Mouse (Mus musculus) stomach, embryonic 14.5 days (tissue): ENCODE data around the gene Cspg4. TPM values are rescaled to one million over a fixed set of nuclear protein-coding genes. Genes with fewer than 3 reads are reported as not detected.

Experiments
- ATAC-seq: fragments of 200-750 bp; cut with Nextera tagmentation; 2 replicates; pipeline ENCODE4 v1.8.0; 2017; ENCODE audit warnings: low read depth, moderate TSS enrichment; ENCODE audit not compliant: insufficient number of reproducible peaks, insufficient read depth, low FRiP score
- H3K27ac ChIP-seq: fragments of 300-500 bp; sonication (generic); 2 replicates; pipeline ENCODE4 v1.5.1; 2014; ENCODE audit warnings: mild to moderate bottlenecking, low read length, moderate library complexity, mixed read lengths
- H3K27me3 ChIP-seq: fragments of 300-500 bp; sonication (generic); 2 replicates; pipeline ENCODE4 v1.6.1; 2014; ENCODE audit warnings: low read length, control low read depth, mixed read lengths; ENCODE audit not compliant: control insufficient read depth, insufficient read depth
- H3K36me3 ChIP-seq: fragments of 300-500 bp; sonication (generic); 2 replicates; pipeline ENCODE4 v1.6.1; 2014; ENCODE audit warnings: mild to moderate bottlenecking, control low read depth, low read length, moderate library complexity, mixed read lengths; ENCODE audit not compliant: control insufficient read depth, insufficient read depth
- H3K4me1 ChIP-seq: fragments of 300-500 bp; sonication (generic); 2 replicates; pipeline ENCODE4 v1.6.1; 2014; ENCODE audit warnings: low read length, control low read depth, mixed read lengths; ENCODE audit not compliant: control insufficient read depth, insufficient read depth
- H3K4me2 ChIP-seq: fragments of 300-500 bp; sonication (generic); replicated peaks from 2 replicates; pipeline ENCODE4 v1.6.1; 2014; ENCODE audit warnings: low read depth, low read length, control low read depth
- H3K4me3 ChIP-seq: fragments of 300-500 bp; sonication (generic); 2 replicates; pipeline ENCODE4 v1.5.1; 2014; ENCODE audit warnings: low read depth, low read length, control low read depth
- H3K9ac ChIP-seq: fragments of 300-500 bp; sonication (generic); replicated peaks from 2 replicates; pipeline ENCODE4 v1.6.1; 2014; ENCODE audit warnings: low read depth, mild to moderate bottlenecking, control low read depth, low read length, moderate library complexity, mixed read lengths
- H3K9me3 ChIP-seq: fragments of 300-500 bp; sonication (generic); 2 replicates; pipeline ENCODE4 v1.6.1; 2016; ENCODE audit warnings: low read depth, low read length, control low read depth; ENCODE audit not compliant: control insufficient read depth
- WGBS: fragments of 180-500 bp; shearing (Covaris S2); extraction: QIAGEN DNeasy Blood & Tissue Kit; methylation state at CpG from one replicate; pipeline ENCODE4 v1.1.7; 2014; 5-methylcytosine and 5-hydroxymethylcytosine counted together
- polyA plus RNA-seq: library from polyadenylated mRNA; unstranded; fragments of >200 nt; fragmentation: Nextera tagmentation; extraction: Ambion mirVana; gene quantifications from 2 replicates; pipeline ENCODE4 v1.2.1, GENCODE M21; 2014

Gene Cspg4
- polyA plus RNA-seq, 1 experiment from 2014 or later: 16.1 TPM

DNA sequence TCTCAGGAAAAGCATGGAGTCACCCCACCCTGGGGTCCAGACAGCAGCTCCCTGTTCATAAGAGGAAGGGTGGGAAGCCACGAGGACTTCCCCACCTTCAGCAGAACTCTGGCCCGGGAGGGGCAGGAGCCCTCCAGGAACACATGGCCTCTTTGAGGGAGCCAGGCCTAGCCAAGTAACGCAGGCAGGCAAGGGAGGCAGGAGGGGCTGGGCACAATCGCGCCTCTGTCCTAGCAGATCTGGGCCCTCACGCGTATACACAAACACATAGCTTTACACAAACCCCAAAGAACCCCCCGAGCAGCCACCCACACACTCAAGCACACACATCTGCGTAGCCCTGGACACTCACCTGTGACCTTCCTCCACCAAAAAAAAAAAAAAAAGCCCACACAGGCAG, 16.0 kb downstream of the Cspg4 start:
- Histone ChIP-seq H3K4me2 (no peak overlapping the region), H3K4me3 (no peak overlapping the region), H3K27ac (peak overlapping the region; percentile 55; the same call in 1 of the 2 replicates), H3K4me1 (peaks cover 16% of the 10 kb centered on the region; the same call in 1 of the 2 replicates), H3K9ac (no peak overlapping the region), H3K36me3 (0 out of 2 replicates have a peak, but pooled peaks cover 10% of the 10 kb centered on the region), H3K9me3 (no peaks in the 10 kb centered on the region), H3K27me3 (no peaks in the 10 kb centered on the region)
- 34% methylated on average over 9 of the region's 9 CpGs for WGBS
- no peak; the same call in 1 of the 2 replicates for ATAC-seq

DNA sequence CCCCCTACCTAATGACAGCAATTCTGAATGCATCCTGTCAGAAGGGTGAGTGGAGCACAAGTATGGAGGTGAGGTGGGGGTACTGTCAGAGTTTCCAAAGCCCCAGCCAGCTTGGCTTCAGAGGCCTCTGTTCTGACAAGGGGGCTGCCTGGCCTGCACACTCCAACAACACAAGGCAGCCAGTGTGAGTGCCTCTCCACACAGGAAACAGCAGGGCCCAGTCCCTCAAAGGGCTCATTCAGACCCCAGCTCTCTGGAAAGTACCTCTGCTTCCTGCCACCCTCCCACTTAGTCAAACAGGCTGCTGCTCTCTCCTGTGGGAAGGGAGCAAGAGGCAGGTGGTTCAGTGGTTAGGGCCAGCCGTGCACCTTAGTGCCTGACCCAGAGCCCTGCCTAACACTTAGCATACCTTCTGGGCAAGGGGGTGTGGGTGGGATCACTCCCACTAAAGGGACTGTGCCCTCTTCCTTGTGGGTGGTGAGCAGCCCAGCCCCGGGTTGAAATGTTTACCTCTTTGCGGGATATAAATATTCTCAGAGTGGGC, 16.8 kb downstream of the Cspg4 start:
- 47% methylated on average over 3 of the region's 3 CpGs for WGBS
- H3K27me3 ChIP-seq: no peaks in the 10 kb centered on the region
- 0 out of 2 replicates have a peak overlapping the region, but pooled peaks have one; percentile 21 for H3K27ac ChIP-seq
- no peak overlapping the region for H3K4me3 ChIP-seq
- no peak overlapping the region for H3K9ac ChIP-seq
- H3K4me1 ChIP-seq: peaks cover 11% of the 10 kb centered on the region; the same call in 1 of the 2 replicates
- H3K36me3 ChIP-seq: peaks cover 16% of the 10 kb centered on the region; the same call in 1 of the 2 replicates
- ATAC-seq: no peak
- H3K4me2 ChIP-seq: no peak overlapping the region
- no peaks in the 10 kb centered on the region for H3K9me3 ChIP-seq

DNA sequence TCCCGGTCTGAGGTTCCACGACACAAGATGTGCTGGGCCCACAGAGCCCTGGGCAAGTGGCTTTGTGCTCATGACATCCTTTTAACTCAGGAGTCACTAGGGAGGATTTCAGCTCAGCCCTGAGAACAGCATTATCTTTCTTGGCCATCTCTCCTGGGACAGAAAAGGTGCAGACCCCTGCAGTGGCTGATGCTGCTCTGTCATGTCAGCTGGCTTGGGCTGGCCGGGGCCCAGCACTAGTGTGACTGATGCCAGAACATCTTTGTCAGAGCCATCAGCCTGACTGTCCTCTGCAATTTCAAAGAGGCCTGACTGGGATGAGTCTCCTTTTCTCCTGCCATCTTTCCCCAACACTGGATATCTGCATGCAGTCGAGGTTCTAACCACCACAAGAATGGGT, 17.4 kb downstream of the Cspg4 start:
- ATAC-seq: no peak
- WGBS: 52% methylated on average over 4 of the region's 4 CpGs
- Histone ChIP-seq H3K4me3 (no peak overlapping the region), H3K36me3 (peaks cover 22% of the 10 kb centered on the region; the same call in 1 of the 2 replicates), H3K4me2 (no peak overlapping the region), H3K9me3 (no peaks in the 10 kb centered on the region), H3K9ac (no peak overlapping the region), H3K27ac (peak overlapping the region; percentile 22; the same call in 1 of the 2 replicates), H3K4me1 (peaks cover 6% of the 10 kb centered on the region; the same call in 1 of the 2 replicates), H3K27me3 (no peaks in the 10 kb centered on the region)

- Histone ChIP-seq H3K27me3 (no peaks in the 10 kb centered on the region), H3K4me2 (no peak overlapping the region), H3K4me3 (no peak overlapping the region), H3K27ac (no peak overlapping the region), H3K9me3 (no peaks in the 10 kb centered on the region), H3K9ac (no peak overlapping the region), H3K4me1 (peaks cover 6% of the 10 kb centered on the region; the same call in 1 of the 2 replicates), H3K36me3 (peaks cover 26% of the 10 kb centered on the region; the same call in 1 of the 2 replicates)
- ATAC-seq: no peak
- WGBS: 61% methylated on average over 12 of the region's 12 CpGs
These were observed 18.0 kb downstream of the Cspg4 start for GRCm38 (mm10) chr9:56882818-56883217.

GRCm38 (mm10) chr9:56883470-56883869, 18.6 kb downstream of the Cspg4 start:
- no peak overlapping the region for H3K4me3 ChIP-seq

DNA sequence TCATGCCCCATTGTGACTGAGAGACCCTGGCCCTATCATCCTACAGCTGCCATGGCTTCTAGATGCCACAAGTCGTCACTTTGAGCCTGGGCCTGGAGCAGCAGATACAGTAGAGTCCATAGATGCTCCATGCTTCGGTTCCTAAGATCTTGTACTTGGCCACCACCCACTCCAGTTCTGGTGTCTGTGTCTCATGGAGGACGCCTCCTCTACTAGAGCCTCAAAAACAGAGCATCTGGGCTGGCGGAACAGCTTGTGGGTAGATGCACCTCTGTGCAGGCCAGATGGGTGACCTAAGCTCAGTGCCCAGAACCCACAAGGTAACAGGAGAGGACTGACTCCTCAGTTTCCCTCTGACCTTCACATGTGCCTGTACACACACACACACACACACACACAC, 19.5 kb downstream of the Cspg4 start:
- WGBS: 87% methylated on average over 4 of the region's 4 CpGs

More at GRCm38 (mm10) chr9:56883470-56883869, 18.6 kb downstream of the Cspg4 start:
- H3K4me2 ChIP-seq: no peak overlapping the region
- WGBS: 82% methylated on average over 7 of the region's 7 CpGs
- no peak overlapping the region for H3K27ac ChIP-seq
- no peaks in the 10 kb centered on the region for H3K27me3 ChIP-seq
- peaks cover 31% of the 10 kb centered on the region for H3K36me3 ChIP-seq
- H3K9ac ChIP-seq: no peak overlapping the region
- peaks cover 6% of the 10 kb centered on the region; the same call in 1 of the 2 replicates for H3K4me1 ChIP-seq
- ATAC-seq: no peak
- H3K9me3 ChIP-seq: no peaks in the 10 kb centered on the region

DNA sequence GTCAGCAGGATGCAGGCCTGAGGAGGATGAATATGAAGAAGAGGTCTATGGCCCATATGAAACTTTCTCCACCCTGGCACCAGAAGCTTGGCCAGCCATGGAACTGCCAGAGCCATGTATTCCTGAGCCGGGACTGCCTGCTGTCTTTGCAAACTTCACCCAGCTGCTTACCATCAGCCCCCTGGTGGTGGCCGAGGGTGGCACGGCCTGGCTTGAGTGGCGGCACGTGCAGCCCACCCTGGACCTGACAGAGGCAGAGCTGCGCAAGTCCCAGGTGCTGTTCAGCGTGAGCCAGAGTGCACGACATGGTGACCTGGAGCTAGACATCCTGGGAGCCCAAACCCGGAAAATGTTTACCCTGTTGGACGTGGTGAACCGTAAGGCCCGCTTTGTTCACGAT, 21.3 kb downstream of the Cspg4 start:
- no peak for ATAC-seq
- Histone ChIP-seq H3K4me3 (no peak overlapping the region), H3K27ac (no peak overlapping the region), H3K4me2 (no peak overlapping the region), H3K27me3 (no peaks in the 10 kb centered on the region), H3K9me3 (no peaks in the 10 kb centered on the region), H3K9ac (no peak overlapping the region), H3K36me3 (peaks cover 36% of the 10 kb centered on the region), H3K4me1 (0 out of 2 replicates have a peak, but pooled peaks cover 3% of the 10 kb centered on the region)
- 54% methylated on average over 13 of the region's 13 CpGs for WGBS

More for the DNA sequence above, 19.5 kb downstream of the Cspg4 start:
- H3K9me3 ChIP-seq: no peaks in the 10 kb centered on the region
- no peak overlapping the region for H3K4me2 ChIP-seq
- ATAC-seq: no peak
- no peaks in the 10 kb centered on the region for H3K27me3 ChIP-seq
- H3K9ac ChIP-seq: no peak overlapping the region
- no peak overlapping the region for H3K27ac ChIP-seq
- H3K4me1 ChIP-seq: peaks cover 6% of the 10 kb centered on the region; the same call in 1 of the 2 replicates
- H3K36me3 ChIP-seq: peaks cover 36% of the 10 kb centered on the region
- H3K4me3 ChIP-seq: no peak overlapping the region

DNA sequence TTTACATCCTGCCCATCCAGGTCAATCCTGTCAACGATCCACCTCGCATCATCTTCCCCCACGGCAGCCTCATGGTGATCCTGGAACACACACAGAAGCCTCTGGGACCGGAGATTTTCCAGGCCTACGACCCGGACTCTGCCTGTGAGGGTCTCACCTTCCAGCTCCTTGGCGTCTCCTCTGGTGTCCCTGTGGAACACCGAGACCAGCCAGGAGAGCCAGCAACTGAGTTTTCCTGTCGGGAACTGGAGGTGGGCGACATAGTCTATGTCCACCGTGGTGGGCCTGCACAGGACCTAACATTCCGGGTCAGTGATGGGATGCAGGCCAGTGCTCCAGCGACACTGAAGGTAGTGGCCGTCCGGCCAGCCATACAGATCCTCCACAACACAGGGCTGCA, 21.8 kb downstream of the Cspg4 start:
- H3K36me3 ChIP-seq: peaks cover 36% of the 10 kb centered on the region
- no peak overlapping the region for H3K4me3 ChIP-seq
- WGBS: 90% methylated on average over 15 of the region's 15 CpGs
- 0 out of 2 replicates have a peak, but pooled peaks cover 3% of the 10 kb centered on the region for H3K4me1 ChIP-seq
- no peak for ATAC-seq
- H3K27ac ChIP-seq: no peak overlapping the region
- no peaks in the 10 kb centered on the region for H3K27me3 ChIP-seq
- no peaks in the 10 kb centered on the region for H3K9me3 ChIP-seq
- H3K9ac ChIP-seq: no peak overlapping the region
- H3K4me2 ChIP-seq: no peak overlapping the region
